Mouse (Mus musculus) stomach, embryonic 16.5 days (tissue): ENCODE results near the gene Ngfr. TPM values are rescaled to one million over a fixed set of nuclear protein-coding genes. Genes with fewer than 3 reads are reported as not detected.

Experiments used
- ATAC-seq: fragments of 200-750 bp; cut with Nextera tagmentation; 2 replicates; pipeline ENCODE4 v1.8.0; 2017; ENCODE audit warnings: moderate number of reproducible peaks, moderate TSS enrichment; ENCODE audit not compliant: insufficient read depth, low FRiP score
- H3K27ac ChIP-seq: fragments of 300-500 bp; sonication (generic); 2 replicates; pipeline ENCODE4 v1.5.1; 2014; ENCODE audit warnings: low read length
- H3K27me3 ChIP-seq: fragments of 300-500 bp; sonication (generic); 2 replicates; pipeline ENCODE4 v1.6.1; 2014; ENCODE audit warnings: low read length, control low read depth, mixed read lengths; ENCODE audit not compliant: control insufficient read depth, insufficient read depth
- H3K36me3 ChIP-seq: fragments of 300-500 bp; sonication (generic); 2 replicates; pipeline ENCODE4 v1.6.1; 2014; ENCODE audit warnings: low read length; ENCODE audit not compliant: control insufficient read depth, insufficient read depth
- H3K4me1 ChIP-seq: fragments of 300-500 bp; sonication (generic); 2 replicates; pipeline ENCODE4 v1.6.1; 2014; ENCODE audit warnings: low read length, control low read depth, mixed read lengths; ENCODE audit not compliant: control insufficient read depth, insufficient read depth
- H3K4me2 ChIP-seq: fragments of 300-500 bp; sonication (generic); 2 replicates; pipeline ENCODE4 v1.6.1; 2014; ENCODE audit warnings: low read depth, low read length, mixed read lengths
- H3K4me3 ChIP-seq: fragments of 300-500 bp; sonication (generic); replicated peaks from 2 replicates; pipeline ENCODE4 v1.5.1; 2014; ENCODE audit warnings: mild to moderate bottlenecking, low read length
- H3K9ac ChIP-seq: fragments of 300-500 bp; sonication (generic); 2 replicates; pipeline ENCODE4 v1.6.1; 2014; ENCODE audit warnings: low read length
- H3K9me3 ChIP-seq: fragments of 300-500 bp; sonication (generic); replicated peaks from 2 replicates; pipeline ENCODE4 v1.6.1; 2016; ENCODE audit warnings: low read length, control low read depth; ENCODE audit not compliant: control insufficient read depth
- WGBS: fragments of 180-500 bp; shearing (Covaris S2); extraction: QIAGEN DNeasy Blood & Tissue Kit; methylation state at CpG from one replicate; pipeline ENCODE4 v1.1.7; 2014; 5-methylcytosine and 5-hydroxymethylcytosine counted together
- polyA plus RNA-seq: library from polyadenylated mRNA; unstranded; fragments of >200 nt; fragmentation: Nextera tagmentation; extraction: Ambion mirVana; gene quantifications from 2 replicates; pipeline ENCODE4 v1.2.1, GENCODE M21; 2015

Ngfr gene
- polyA plus RNA-seq, 1 experiment from 2014 or later = 13.2 TPM

- no peak for ATAC-seq
- no peak overlapping the region for H3K4me3 ChIP-seq
- no peak overlapping the region for H3K4me2 ChIP-seq
- H3K4me1 ChIP-seq = peaks cover 43% of the 10 kb centered on the region
- H3K27ac ChIP-seq = peak overlapping the region; percentile 74
- H3K27me3 ChIP-seq = no peaks in the 10 kb centered on the region; the same call in 1 of the 2 replicates
- no peaks in the 10 kb centered on the region for H3K36me3 ChIP-seq
- WGBS = 52% methylated on average over 6 of the region's 6 CpGs
- peak overlapping the region; percentile 5; the same call in 1 of the 2 replicates for H3K9ac ChIP-seq
- 0 out of 2 replicates have a peak, but pooled peaks cover 5% of the 10 kb centered on the region for H3K9me3 ChIP-seq
Measured at GRCm38 (mm10) chr11:95567366-95567765, 20.2 kb downstream of the Ngfr start.

GRCm38 (mm10) chr11:95565327-95565726 lies 22.2 kb downstream of the Ngfr start:
- H3K36me3 ChIP-seq = no peaks in the 10 kb centered on the region
- ATAC-seq = no peak
- H3K9me3 ChIP-seq = 0 out of 2 replicates have a peak, but pooled peaks cover 5% of the 10 kb centered on the region
- 84% methylated on average over 10 of the region's 10 CpGs for WGBS
- no peak overlapping the region for H3K27ac ChIP-seq
- H3K9ac ChIP-seq = no peak overlapping the region
- no peak overlapping the region for H3K4me3 ChIP-seq
- no peaks in the 10 kb centered on the region; the same call in 1 of the 2 replicates for H3K27me3 ChIP-seq
- no peak overlapping the region for H3K4me2 ChIP-seq
- peaks cover 28% of the 10 kb centered on the region for H3K4me1 ChIP-seq

GRCm38 (mm10) chr11:95563849-95564248 lies 23.7 kb downstream of the Ngfr start:
- H3K9ac ChIP-seq = no peak overlapping the region
- peaks cover 25% of the 10 kb centered on the region for H3K4me1 ChIP-seq
- H3K36me3 ChIP-seq = no peaks in the 10 kb centered on the region
- H3K4me2 ChIP-seq = no peak overlapping the region
- H3K27me3 ChIP-seq = no peaks in the 10 kb centered on the region
- 97% methylated on average over 5 of the region's 5 CpGs for WGBS
- 0 out of 2 replicates have a peak, but pooled peaks cover 5% of the 10 kb centered on the region for H3K9me3 ChIP-seq
- no peak overlapping the region for H3K27ac ChIP-seq
- ATAC-seq = no peak
- no peak overlapping the region for H3K4me3 ChIP-seq

GRCm38 (mm10) chr11:95560773-95561172 lies 26.8 kb downstream of the Ngfr start:
- Histone ChIP-seq H3K27me3 (no peaks in the 10 kb centered on the region), H3K9me3 (0 out of 2 replicates have a peak, but pooled peaks cover 5% of the 10 kb centered on the region), H3K4me3 (no peak overlapping the region), H3K4me1 (peaks cover 15% of the 10 kb centered on the region), H3K4me2 (no peak overlapping the region), H3K27ac (no peak overlapping the region), H3K9ac (no peak overlapping the region), H3K36me3 (no peaks in the 10 kb centered on the region)
- WGBS = 48% methylated on average over 3 of the region's 3 CpGs
- no peak for ATAC-seq

- Histone ChIP-seq H3K27ac (no peak overlapping the region), H3K27me3 (no peaks in the 10 kb centered on the region), H3K4me3 (no peak overlapping the region), H3K36me3 (no peaks in the 10 kb centered on the region), H3K9ac (no peak overlapping the region), H3K4me1 (peaks cover 14% of the 10 kb centered on the region), H3K9me3 (0 out of 2 replicates have a peak, but pooled peaks cover 5% of the 10 kb centered on the region), H3K4me2 (no peak overlapping the region)
- 45% methylated on average over 2 of the region's 2 CpGs for WGBS
- ATAC-seq = no peak
Measured at GRCm38 (mm10) chr11:95559761-95560160, 27.8 kb downstream of the Ngfr start.

- Histone ChIP-seq H3K4me1 (peaks cover 14% of the 10 kb centered on the region), H3K36me3 (no peaks in the 10 kb centered on the region), H3K27ac (no peak overlapping the region), H3K4me2 (no peak overlapping the region), H3K27me3 (no peaks in the 10 kb centered on the region), H3K9ac (no peak overlapping the region), H3K9me3 (no peaks in the 10 kb centered on the region), H3K4me3 (no peak overlapping the region)
- 42% methylated on average over 6 of the region's 6 CpGs for WGBS
- ATAC-seq = no peak
Measured at GRCm38 (mm10) chr11:95557719-95558118, 29.8 kb downstream of the Ngfr start.

GRCm38 (mm10) chr11:95557032-95557431 lies 30.5 kb downstream of the Ngfr start:
- Histone ChIP-seq H3K4me1 (peaks cover 14% of the 10 kb centered on the region), H3K9ac (no peak overlapping the region), H3K4me2 (no peak overlapping the region), H3K27ac (no peak overlapping the region), H3K36me3 (no peaks in the 10 kb centered on the region), H3K4me3 (no peak overlapping the region), H3K27me3 (no peaks in the 10 kb centered on the region), H3K9me3 (no peaks in the 10 kb centered on the region)
- no peak for ATAC-seq
- WGBS = 80% methylated on average over 6 of the region's 6 CpGs

GRCm38 (mm10) chr11:95555279-95555678 lies 32.3 kb downstream of the Ngfr start:
- ATAC-seq = no peak
- Histone ChIP-seq H3K4me1 (peaks cover 14% of the 10 kb centered on the region; the same call in 1 of the 2 replicates), H3K9ac (no peak overlapping the region), H3K36me3 (no peaks in the 10 kb centered on the region), H3K27me3 (no peaks in the 10 kb centered on the region), H3K4me2 (no peak overlapping the region), H3K4me3 (no peak overlapping the region), H3K9me3 (no peaks in the 10 kb centered on the region), H3K27ac (no peak overlapping the region)
- 54% methylated on average over 8 of the region's 8 CpGs for WGBS

GRCm38 (mm10) chr11:95550301-95551021 lies 37.1 kb downstream of the Ngfr start:
- Histone ChIP-seq H3K27me3 (no peaks in the 10 kb centered on the region), H3K4me1 (0 out of 2 replicates have a peak, but pooled peaks cover under 1% of the 10 kb centered on the region), H3K9me3 (no peaks in the 10 kb centered on the region), H3K4me2 (no peak overlapping the region), H3K9ac (no peak overlapping the region), H3K4me3 (no peak overlapping the region), H3K27ac (no peak overlapping the region), H3K36me3 (no peaks in the 10 kb centered on the region)
- ATAC-seq = no peak
- WGBS = 74% methylated on average over 12 of the region's 12 CpGs
